Mouse (Mus musculus): ENCODE data around the gene Zfp423. TPM values are rescaled to one million over a fixed set of nuclear protein-coding genes. Genes with fewer than 3 reads are reported as not detected.

Gene Zfp423
- total and polyA plus RNA-seq, 2 experiments from 2014 or later: 1.9 to 7.9 TPM

DNA sequence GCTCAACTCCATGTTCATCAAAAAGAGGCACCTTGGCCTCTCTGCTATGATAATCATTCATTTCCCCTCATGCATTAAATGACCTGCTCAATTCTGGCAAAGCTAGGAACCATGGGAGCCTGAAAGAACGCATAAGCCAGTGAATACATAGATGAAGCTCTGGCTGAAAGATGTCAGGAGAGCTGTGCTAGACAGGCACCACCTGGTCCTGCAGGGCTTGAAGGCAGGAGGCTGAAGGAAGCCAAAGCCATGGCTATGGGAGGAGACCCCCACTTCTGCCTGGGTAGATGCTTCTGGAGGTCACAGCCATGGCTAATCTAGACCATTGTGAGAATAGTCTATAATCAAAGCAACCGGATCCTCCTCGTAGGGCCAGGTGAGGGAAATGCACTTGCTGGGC, 183.5 kb downstream of the Zfp423 start:
- ATAC-seq (ENCODE audit: insufficient read depth, low read depth): no peak

GRCm38 (mm10) chr8:87774966-87775365, 184.4 kb downstream of the Zfp423 start:
- no peaks in the 10 kb centered on the region for H3K4me1 ChIP-seq (ENCODE audit: control insufficient read depth, insufficient read depth)
- no peaks in the 10 kb centered on the region for H3K9me3 ChIP-seq (replicated peaks; ENCODE audit: control insufficient read depth, low read length)
- H3K36me3 ChIP-seq (replicated peaks; ENCODE audit: control insufficient read depth, insufficient read depth, low read length): no peaks in the 10 kb centered on the region
- H3K9ac ChIP-seq (replicated peaks; ENCODE audit: low read depth, low read length): no peak overlapping the region
- H3K4me3 ChIP-seq (ENCODE audit: low read depth, low read length): no peak overlapping the region
- no peaks in the 10 kb centered on the region for H3K27me3 ChIP-seq (ENCODE audit: control insufficient read depth, insufficient read depth, low read length)
- ATAC-seq (ENCODE audit: insufficient read depth, low read depth): no peak
- H3K27ac ChIP-seq (ENCODE audit: low read depth): no peak overlapping the region
- no peak for TF ChIP-seq CTCF (IDR thresholded peaks at IDR 0.05; ENCODE audit: low read depth)
- DNase-seq (ENCODE audit: low spot score): no peak
- 79% methylated on average over 2 of the region's 2 CpGs for WGBS
- H3K4me2 ChIP-seq (ENCODE audit: low read depth, low read length): no peak overlapping the region

More for the DNA sequence above, 183.5 kb downstream of the Zfp423 start:
- TF ChIP-seq CTCF (IDR thresholded peaks at IDR 0.05; ENCODE audit: low read depth) (no peak), EP300 (IDR thresholded peaks at IDR 0.05; ENCODE audit: low read depth) (no peak)
- 79% methylated on average over 3 of the region's 3 CpGs for WGBS
- Histone ChIP-seq H3K9me3 (replicated peaks; ENCODE audit: control insufficient read depth, low read length) (no peaks in the 10 kb centered on the region), H3K27me3 (ENCODE audit: control insufficient read depth, insufficient read depth, low read length) (no peaks in the 10 kb centered on the region), H3K27ac (ENCODE audit: low read depth) (no peak overlapping the region), H3K4me1 (ENCODE audit: control insufficient read depth, insufficient read depth) (no peaks in the 10 kb centered on the region), H3K4me2 (ENCODE audit: low read depth, low read length) (no peak overlapping the region), H3K4me3 (ENCODE audit: low read depth, low read length) (no peak overlapping the region), H3K9ac (replicated peaks; ENCODE audit: low read depth, low read length) (no peak overlapping the region), H3K36me3 (replicated peaks; ENCODE audit: control insufficient read depth, insufficient read depth, low read length) (no peaks in the 10 kb centered on the region)
- no peak for DNase-seq (ENCODE audit: low spot score)

- H3K9me3 ChIP-seq (replicated peaks; ENCODE audit: control insufficient read depth, low read length): no peaks in the 10 kb centered on the region
- H3K9ac ChIP-seq (replicated peaks; ENCODE audit: low read depth, low read length): no peak overlapping the region
- WGBS: 57% methylated on average over 14 of the region's 14 CpGs
- no peak for DNase-seq (ENCODE audit: low spot score)
- no peak for ATAC-seq (ENCODE audit: insufficient read depth, low read depth)
- no peaks in the 10 kb centered on the region for H3K4me1 ChIP-seq (ENCODE audit: control insufficient read depth, insufficient read depth)
- TF ChIP-seq EP300 (IDR thresholded peaks at IDR 0.05; ENCODE audit: low read depth) (no peak), CTCF (IDR thresholded peaks at IDR 0.05; ENCODE audit: low read depth) (no peak)
- H3K36me3 ChIP-seq (replicated peaks; ENCODE audit: control insufficient read depth, insufficient read depth, low read length): no peaks in the 10 kb centered on the region
- H3K4me2 ChIP-seq (ENCODE audit: low read depth, low read length): no peak overlapping the region
- no peak overlapping the region for H3K4me3 ChIP-seq (ENCODE audit: low read depth, low read length)
- H3K27me3 ChIP-seq (ENCODE audit: control insufficient read depth, insufficient read depth, low read length): no peaks in the 10 kb centered on the region
- H3K27ac ChIP-seq (ENCODE audit: low read depth): no peak overlapping the region
Measured at GRCm38 (mm10) chr8:87772894-87773502, 186.4 kb downstream of the Zfp423 start.

DNA sequence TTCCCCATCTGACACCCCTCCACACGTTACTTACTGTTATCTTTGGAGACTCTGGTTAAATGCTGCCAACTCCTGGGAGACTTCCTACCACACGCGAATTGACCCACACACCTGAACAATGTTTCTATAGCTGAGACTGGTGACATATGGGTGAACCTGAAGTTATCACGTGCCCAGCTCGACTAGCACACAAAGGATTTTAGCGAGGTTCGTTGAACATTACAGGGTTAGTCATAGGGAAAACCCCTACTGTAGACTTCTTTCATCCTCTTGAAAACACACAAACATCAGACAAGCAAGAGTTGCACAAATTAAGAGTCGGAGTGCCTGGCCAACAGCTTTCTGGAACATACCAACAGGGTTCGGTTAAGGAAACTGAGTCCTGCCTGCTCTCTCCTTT, 191.5 kb downstream of the Zfp423 start:
- no peak for ATAC-seq (ENCODE audit: insufficient read depth, low read depth)
- Histone ChIP-seq H3K9ac (replicated peaks; ENCODE audit: low read depth, low read length) (no peak overlapping the region), H3K4me2 (ENCODE audit: low read depth, low read length) (no peak overlapping the region), H3K27ac (ENCODE audit: low read depth) (no peak overlapping the region), H3K9me3 (replicated peaks; ENCODE audit: control insufficient read depth, low read length) (no peaks in the 10 kb centered on the region), H3K36me3 (replicated peaks; ENCODE audit: control insufficient read depth, insufficient read depth, low read length) (no peaks in the 10 kb centered on the region), H3K4me3 (ENCODE audit: low read depth, low read length) (no peak overlapping the region), H3K4me1 (ENCODE audit: control insufficient read depth, insufficient read depth) (no peaks in the 10 kb centered on the region), H3K27me3 (ENCODE audit: control insufficient read depth, insufficient read depth, low read length) (no peaks in the 10 kb centered on the region)
- DNase-seq (ENCODE audit: low spot score): no peak
- WGBS: 75% methylated on average over 9 of the region's 9 CpGs
- TF ChIP-seq EP300 (IDR thresholded peaks at IDR 0.05; ENCODE audit: low read depth): no peak
- no peak for TF ChIP-seq CTCF (IDR thresholded peaks at IDR 0.05; ENCODE audit: low read depth)

DNA sequence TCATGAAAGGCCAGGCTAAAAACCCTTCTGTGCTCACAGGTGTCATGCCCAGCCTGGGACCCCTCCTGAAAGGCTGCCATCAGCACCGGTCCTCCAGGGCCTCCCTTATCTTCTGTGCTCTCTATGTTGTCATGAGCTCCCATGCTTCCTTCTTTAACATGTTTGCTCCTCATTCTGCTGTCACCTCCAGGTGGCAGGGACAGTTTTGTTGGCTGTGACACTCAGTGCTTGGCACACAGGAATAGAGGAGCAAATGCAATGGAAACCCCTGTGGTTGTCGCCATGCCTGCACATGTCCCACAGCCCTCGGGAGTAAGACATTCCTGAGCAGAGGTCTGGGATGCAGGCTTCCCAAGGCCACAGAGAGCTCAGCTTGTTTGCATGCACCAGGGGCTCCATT, 194.1 kb downstream of the Zfp423 start:
- no peak overlapping the region for H3K4me2 ChIP-seq (ENCODE audit: low read depth, low read length)
- no peaks in the 10 kb centered on the region for H3K4me1 ChIP-seq (ENCODE audit: control insufficient read depth, insufficient read depth)
- no peaks in the 10 kb centered on the region for H3K36me3 ChIP-seq (replicated peaks; ENCODE audit: control insufficient read depth, insufficient read depth, low read length)

GRCm38 (mm10) chr8:87758750-87759149, 200.6 kb downstream of the Zfp423 start:
- Histone ChIP-seq H3K27me3 (ENCODE audit: control insufficient read depth, insufficient read depth, low read length) (no peaks in the 10 kb centered on the region), H3K36me3 (replicated peaks; ENCODE audit: control insufficient read depth, insufficient read depth, low read length) (no peaks in the 10 kb centered on the region), H3K9ac (replicated peaks; ENCODE audit: low read depth, low read length) (no peak overlapping the region), H3K4me2 (ENCODE audit: low read depth, low read length) (no peak overlapping the region), H3K4me3 (ENCODE audit: low read depth, low read length) (no peak overlapping the region), H3K4me1 (ENCODE audit: control insufficient read depth, insufficient read depth) (no peaks in the 10 kb centered on the region), H3K27ac (ENCODE audit: low read depth) (no peak overlapping the region), H3K9me3 (replicated peaks; ENCODE audit: control insufficient read depth, low read length) (no peaks in the 10 kb centered on the region)
- WGBS: 71% methylated on average over 8 of the region's 8 CpGs
- ATAC-seq (ENCODE audit: insufficient read depth, low read depth) (no peak), DNase-seq (ENCODE audit: low spot score) (no peak)
- TF ChIP-seq CTCF (IDR thresholded peaks at IDR 0.05; ENCODE audit: low read depth) (no peak), EP300 (IDR thresholded peaks at IDR 0.05; ENCODE audit: low read depth) (no peak)

More for the DNA sequence above, 194.1 kb downstream of the Zfp423 start:
- ATAC-seq (ENCODE audit: insufficient read depth, low read depth) (no peak), DNase-seq (ENCODE audit: low spot score) (no peak)
- Histone ChIP-seq H3K9ac (replicated peaks; ENCODE audit: low read depth, low read length) (no peak overlapping the region), H3K27me3 (ENCODE audit: control insufficient read depth, insufficient read depth, low read length) (no peaks in the 10 kb centered on the region), H3K27ac (ENCODE audit: low read depth) (no peak overlapping the region), H3K9me3 (replicated peaks; ENCODE audit: control insufficient read depth, low read length) (no peaks in the 10 kb centered on the region), H3K4me3 (ENCODE audit: low read depth, low read length) (no peak overlapping the region)
- no peak for TF ChIP-seq EP300 (IDR thresholded peaks at IDR 0.05; ENCODE audit: low read depth)
- no peak for TF ChIP-seq CTCF (IDR thresholded peaks at IDR 0.05; ENCODE audit: low read depth)
- 32% methylated on average over 3 of the region's 3 CpGs for WGBS

Data from heart, postnatal 0 days (tissue).